Mouse (Mus musculus): ENCODE results near the gene Ppm1l. TPM values are rescaled to one million over a fixed set of nuclear protein-coding genes. Genes with fewer than 3 reads are reported as not detected.
A peak's percentile ranks its signal among the peaks of the same experiment; 100 is the strongest.

Gene Ppm1l
- polyA plus RNA-seq, 1 experiment from 2014 or later: 6.0 TPM

DNA sequence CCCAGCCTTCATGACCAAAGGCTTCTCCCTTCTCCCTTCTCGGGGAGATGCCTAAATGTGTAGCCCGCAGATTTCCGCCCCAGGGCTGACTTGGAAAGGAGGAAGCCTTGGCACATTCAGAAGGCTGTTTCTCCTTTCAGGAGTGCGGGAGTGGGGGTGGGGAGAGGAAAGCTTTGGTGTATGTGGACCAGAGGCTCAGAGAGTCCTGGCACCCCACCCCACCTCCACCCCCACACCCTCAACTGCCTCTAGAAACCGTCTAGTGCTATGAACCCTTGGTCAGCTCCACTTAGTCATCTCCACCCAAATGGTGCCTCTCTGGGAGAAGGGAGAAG is 282.5 kb downstream of the Ppm1l start:
- H3K4me2 ChIP-seq (replicated peaks; ENCODE audit: low read depth): peak overlapping the region; percentile 91
- no peak for TF ChIP-seq CTCF (IDR thresholded peaks at IDR 0.05; ENCODE audit: low read depth)
- TF ChIP-seq EP300 (optimal IDR thresholded peaks at IDR 0.05): no peak
- H3K9me3 ChIP-seq (ENCODE audit: control insufficient read depth, low read length): no peaks in the 10 kb centered on the region
- 16% methylated on average over 4 of the region's 5 CpGs for WGBS
- H3K36me3 ChIP-seq (ENCODE audit: control insufficient read depth, insufficient read depth, low read length): no peaks in the 10 kb centered on the region
- H3K4me3 ChIP-seq (ENCODE audit: low read depth, low read length): peak overlapping the region; percentile 68
- no peak overlapping the region; the same call in 1 of the 2 replicates for H3K27ac ChIP-seq (replicated peaks)
- peak; percentile 51 for ATAC-seq (ENCODE audit: low FRiP score, low TSS enrichment)
- peak overlapping the region; percentile 66 for H3K9ac ChIP-seq (ENCODE audit: low read length)
- H3K27me3 ChIP-seq (ENCODE audit: control insufficient read depth, insufficient read depth, low read length): no peaks in the 10 kb centered on the region
- peak; percentile 16 for DNase-seq (ENCODE audit: low spot score)
- no peaks in the 10 kb centered on the region for H3K4me1 ChIP-seq (replicated peaks; ENCODE audit: control insufficient read depth, insufficient read depth)

DNA sequence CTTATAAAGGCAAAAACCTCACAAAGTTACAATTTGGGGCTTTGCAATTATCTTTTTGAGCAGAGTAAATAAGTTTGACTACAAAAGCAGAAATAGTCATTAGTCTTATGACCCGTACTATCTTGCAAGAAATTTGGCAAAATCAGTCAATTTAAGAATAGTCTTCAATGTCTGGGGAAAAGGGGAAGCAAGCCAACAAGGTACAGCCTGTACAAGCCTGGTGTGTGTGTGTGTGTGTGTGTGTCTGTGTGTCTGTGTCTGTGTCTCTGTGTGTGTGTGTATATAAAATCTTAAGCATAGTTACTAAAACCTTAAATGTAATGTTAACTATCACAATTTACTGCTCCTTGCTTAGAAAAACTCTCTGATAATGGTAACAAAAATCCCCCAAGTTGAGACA is 290.3 kb downstream of the Ppm1l start:
- no peak overlapping the region for H3K9ac ChIP-seq (ENCODE audit: low read length)
- ATAC-seq (ENCODE audit: low FRiP score, low TSS enrichment): no peak
- H3K27me3 ChIP-seq (ENCODE audit: control insufficient read depth, insufficient read depth, low read length): no peaks in the 10 kb centered on the region
- no peak for TF ChIP-seq EP300 (optimal IDR thresholded peaks at IDR 0.05)
- TF ChIP-seq CTCF (IDR thresholded peaks at IDR 0.05; ENCODE audit: low read depth): no peak
- H3K27ac ChIP-seq (replicated peaks): no peak overlapping the region
- WGBS: 53% methylated on average over 1 of the region's 1 CpGs
- no peaks in the 10 kb centered on the region for H3K4me1 ChIP-seq (replicated peaks; ENCODE audit: control insufficient read depth, insufficient read depth)
- H3K36me3 ChIP-seq (ENCODE audit: control insufficient read depth, insufficient read depth, low read length): no peaks in the 10 kb centered on the region
- no peak overlapping the region for H3K4me3 ChIP-seq (ENCODE audit: low read depth, low read length)
- no peak for DNase-seq (ENCODE audit: low spot score)
- no peaks in the 10 kb centered on the region for H3K9me3 ChIP-seq (ENCODE audit: control insufficient read depth, low read length)
- no peak overlapping the region for H3K4me2 ChIP-seq (replicated peaks; ENCODE audit: low read depth)

- TF ChIP-seq EP300 (optimal IDR thresholded peaks at IDR 0.05): no peak
- no peak for TF ChIP-seq CTCF (IDR thresholded peaks at IDR 0.05; ENCODE audit: low read depth)
- Histone ChIP-seq H3K4me3 (ENCODE audit: low read depth, low read length) (no peak overlapping the region), H3K27ac (replicated peaks) (no peak overlapping the region), H3K36me3 (ENCODE audit: control insufficient read depth, insufficient read depth, low read length) (no peaks in the 10 kb centered on the region), H3K4me2 (replicated peaks; ENCODE audit: low read depth) (no peak overlapping the region), H3K9me3 (ENCODE audit: control insufficient read depth, low read length) (no peaks in the 10 kb centered on the region), H3K27me3 (ENCODE audit: control insufficient read depth, insufficient read depth, low read length) (no peaks in the 10 kb centered on the region), H3K9ac (ENCODE audit: low read length) (no peak overlapping the region), H3K4me1 (replicated peaks; ENCODE audit: control insufficient read depth, insufficient read depth) (no peaks in the 10 kb centered on the region)
- WGBS: 33% methylated on average over 1 of the region's 1 CpGs
- DNase-seq (ENCODE audit: low spot score) (no peak), ATAC-seq (ENCODE audit: low FRiP score, low TSS enrichment) (no peak)
Observed at GRCm38 (mm10) chr3:69607468-69607867, 290.8 kb downstream of the Ppm1l start.

- Histone ChIP-seq H3K27me3 (ENCODE audit: control insufficient read depth, insufficient read depth, low read length) (no peaks in the 10 kb centered on the region), H3K9me3 (ENCODE audit: control insufficient read depth, low read length) (no peaks in the 10 kb centered on the region), H3K9ac (ENCODE audit: low read length) (no peak overlapping the region), H3K27ac (replicated peaks) (no peak overlapping the region), H3K36me3 (ENCODE audit: control insufficient read depth, insufficient read depth, low read length) (no peaks in the 10 kb centered on the region), H3K4me3 (ENCODE audit: low read depth, low read length) (no peak overlapping the region), H3K4me2 (replicated peaks; ENCODE audit: low read depth) (no peak overlapping the region), H3K4me1 (replicated peaks; ENCODE audit: control insufficient read depth, insufficient read depth) (no peaks in the 10 kb centered on the region)
- no peak for TF ChIP-seq EP300 (optimal IDR thresholded peaks at IDR 0.05)
- TF ChIP-seq CTCF (IDR thresholded peaks at IDR 0.05; ENCODE audit: low read depth): no peak
- 86% methylated on average over 5 of the region's 5 CpGs for WGBS
- no peak for DNase-seq (ENCODE audit: low spot score)
- ATAC-seq (ENCODE audit: low FRiP score, low TSS enrichment): no peak
Observed at GRCm38 (mm10) chr3:69607909-69608308, 291.2 kb downstream of the Ppm1l start.

Other genes with a start within 250 kb of the Ppm1l start
- gene Kpna4, start 189.7 kb upstream of the Ppm1l start, polyA plus RNA-seq (2015; fragmentation: Nextera tagmentation; extraction: Ambion mirVana): 20.5 and 21.8 TPM in 2 replicates
- gene Arl14, start 94.4 kb upstream of the Ppm1l start, polyA plus RNA-seq (2015; fragmentation: Nextera tagmentation; extraction: Ambion mirVana): 31.5 and 39.8 TPM in 2 replicates

Data from stomach, postnatal 0 days (tissue).